Mouse (Mus musculus) cortical plate, adult 2 months (tissue): ENCODE results near the gene Npas3. TPM values are rescaled to one million over a fixed set of nuclear protein-coding genes. Genes with fewer than 3 reads are reported as not detected.

Experiments used
- H3K27ac ChIP-seq: fragments of 200-500 bp; 2 replicates; pipeline ENCODE4 v1.5.1; 2012; ENCODE audit warnings: low read length, control low read depth, inconsistent platforms; ENCODE audit not compliant: insufficient read depth
- H3K4me1 ChIP-seq: fragments of 200-500 bp; 2 replicates; pipeline ENCODE4 v1.6.1; 2011; ENCODE audit warnings: low read length; ENCODE audit not compliant: control insufficient read depth, insufficient read depth
- H3K4me3 ChIP-seq: fragments of 200-500 bp; 2 replicates; pipeline ENCODE4 v1.5.1; 2011; ENCODE audit warnings: mild to moderate bottlenecking, low read length, control low read depth; ENCODE audit not compliant: insufficient read depth
- CTCF ChIP-seq: fragments of 200-500 bp; IDR thresholded peaks from 2 replicates; pipeline ENCODE4 v1.5.1; 2011; ENCODE audit warnings: mild to moderate bottlenecking, control low read depth, low read length; ENCODE audit not compliant: insufficient read depth; ENCODE audit errors: extremely low read depth
- POLR2A ChIP-seq: fragments of 200-500 bp; IDR thresholded peaks from 2 replicates; pipeline ENCODE4 v1.6.1; 2011; ENCODE audit warnings: mild to moderate bottlenecking, low read length, control low read depth; ENCODE audit not compliant: insufficient read depth; ENCODE audit errors: extremely low read depth
- polyA plus RNA-seq: library from polyadenylated mRNA; depleted of rRNA; stranded (reverse); fragments of >200 nt; gene quantifications from 2 replicates; pipeline ENCODE4 v1.2.3, GENCODE M21; 2012

Gene Npas3
- polyA plus RNA-seq, 1 experiment: 7.9 TPM

- Histone ChIP-seq H3K27ac (no peak overlapping the region), H3K4me3 (no peak overlapping the region), H3K4me1 (no peaks in the 10 kb centered on the region)
- TF ChIP-seq POLR2A: no peak
- TF ChIP-seq CTCF: no peak
Measured at GRCm38 (mm10) chr12:53448040-53448439, 199.6 kb downstream of the Npas3 start.

GRCm38 (mm10) chr12:53467549-53467948 lies 219.1 kb downstream of the Npas3 start:
- Histone ChIP-seq H3K27ac (no peak overlapping the region), H3K4me3 (no peak overlapping the region), H3K4me1 (no peaks in the 10 kb centered on the region)
- TF ChIP-seq CTCF: no peak
- TF ChIP-seq POLR2A: no peak

- TF ChIP-seq CTCF: no peak
- no peak for TF ChIP-seq POLR2A
- Histone ChIP-seq H3K4me1 (no peaks in the 10 kb centered on the region), H3K4me3 (no peak overlapping the region), H3K27ac (no peak overlapping the region)
Measured at GRCm38 (mm10) chr12:53474486-53474885, 226.0 kb downstream of the Npas3 start.

GRCm38 (mm10) chr12:53484924-53485323 lies 236.4 kb downstream of the Npas3 start:
- Histone ChIP-seq H3K4me1 (no peaks in the 10 kb centered on the region), H3K27ac (no peak overlapping the region), H3K4me3 (no peak overlapping the region)
- no peak for TF ChIP-seq POLR2A
- no peak for TF ChIP-seq CTCF

- TF ChIP-seq POLR2A: no peak
- no peak for TF ChIP-seq CTCF
Measured at GRCm38 (mm10) chr12:53496386-53496785, 247.9 kb downstream of the Npas3 start.

GRCm38 (mm10) chr12:53514885-53515284 lies 266.4 kb downstream of the Npas3 start:
- no peak for TF ChIP-seq CTCF
- H3K27ac ChIP-seq: no peak overlapping the region
- H3K4me1 ChIP-seq: no peaks in the 10 kb centered on the region
- no peak overlapping the region for H3K4me3 ChIP-seq

More at GRCm38 (mm10) chr12:53496386-53496785, 247.9 kb downstream of the Npas3 start:
- no peak overlapping the region for H3K4me3 ChIP-seq
- no peaks in the 10 kb centered on the region for H3K4me1 ChIP-seq
- H3K27ac ChIP-seq: no peak overlapping the region

- TF ChIP-seq CTCF (no peak), POLR2A (no peak)
- Histone ChIP-seq H3K4me1 (no peaks in the 10 kb centered on the region), H3K27ac (no peak overlapping the region), H3K4me3 (no peak overlapping the region)
Measured at GRCm38 (mm10) chr12:53519556-53519955, 271.1 kb downstream of the Npas3 start.

GRCm38 (mm10) chr12:53522631-53523030 lies 274.2 kb downstream of the Npas3 start:
- H3K4me1 ChIP-seq: no peaks in the 10 kb centered on the region
- H3K4me3 ChIP-seq: no peak overlapping the region
- TF ChIP-seq CTCF (no peak), POLR2A (no peak)
- no peak overlapping the region for H3K27ac ChIP-seq

- H3K4me1 ChIP-seq: no peaks in the 10 kb centered on the region
- no peak overlapping the region for H3K27ac ChIP-seq
- TF ChIP-seq POLR2A (no peak), CTCF (no peak)
- H3K4me3 ChIP-seq: no peak overlapping the region
Measured at GRCm38 (mm10) chr12:53527046-53527445, 278.6 kb downstream of the Npas3 start.

GRCm38 (mm10) chr12:53529345-53529744 lies 280.9 kb downstream of the Npas3 start:
- no peak for TF ChIP-seq POLR2A
- TF ChIP-seq CTCF: no peak

GRCm38 (mm10) chr12:53536816-53537215 lies 288.3 kb downstream of the Npas3 start:
- Histone ChIP-seq H3K27ac (no peak overlapping the region), H3K4me1 (no peaks in the 10 kb centered on the region), H3K4me3 (no peak overlapping the region)
- TF ChIP-seq CTCF: no peak
- TF ChIP-seq POLR2A: no peak

More at GRCm38 (mm10) chr12:53529345-53529744, 280.9 kb downstream of the Npas3 start:
- H3K27ac ChIP-seq: no peak overlapping the region
- no peaks in the 10 kb centered on the region for H3K4me1 ChIP-seq
- H3K4me3 ChIP-seq: no peak overlapping the region
